Mouse (Mus musculus): ENCODE measurements around the gene Ffar2. TPM values are rescaled to one million over a fixed set of nuclear protein-coding genes. Genes with fewer than 3 reads are reported as not detected.

The Ffar2 gene
- polyA plus RNA-seq, 1 experiment from 2014 or later = 0.24 TPM

DNA sequence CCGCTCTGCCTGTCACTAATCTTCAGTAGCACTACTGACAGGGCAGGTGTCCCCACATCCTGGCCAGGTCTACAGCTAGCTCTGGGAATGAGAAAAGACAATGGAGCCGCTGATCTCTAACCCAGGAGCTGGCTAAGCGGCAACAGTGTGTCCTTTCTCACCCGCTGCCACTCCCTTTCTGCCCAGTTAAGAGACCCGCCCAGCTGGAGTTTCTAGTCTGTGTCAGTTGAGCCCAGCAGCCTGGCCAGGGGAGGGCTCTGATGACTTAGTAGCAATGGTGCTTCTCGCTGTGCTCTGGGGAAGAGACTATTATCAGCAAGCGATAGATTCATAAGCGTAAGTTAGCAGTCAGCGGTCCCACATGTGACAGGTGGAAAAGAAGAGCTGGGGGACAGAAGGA, 54.3 kb downstream of the Ffar2 start:
- 48% methylated on average over 9 of the region's 9 CpGs for WGBS
- ATAC-seq (ENCODE audit: low read depth) = no peak

More for the DNA sequence above, 54.3 kb downstream of the Ffar2 start:
- no peaks in the 10 kb centered on the region; the same call in 1 of the 2 replicates for H3K27me3 ChIP-seq (ENCODE audit: control insufficient read depth, insufficient read depth, low read length)
- H3K27ac ChIP-seq (ENCODE audit: low read depth, low read length) = no peak overlapping the region
- no peak overlapping the region for H3K9ac ChIP-seq (replicated peaks; ENCODE audit: low read depth, low read length)
- no peaks in the 10 kb centered on the region for H3K9me3 ChIP-seq (ENCODE audit: control insufficient read depth, low read length)
- H3K36me3 ChIP-seq (ENCODE audit: control insufficient read depth, insufficient read depth, low read length) = no peaks in the 10 kb centered on the region
- no peak overlapping the region for H3K4me3 ChIP-seq (ENCODE audit: low read depth, low read length)
- H3K4me2 ChIP-seq (ENCODE audit: low read depth, low read length) = no peak overlapping the region
- H3K4me1 ChIP-seq (ENCODE audit: control insufficient read depth, insufficient read depth, low read length) = no peaks in the 10 kb centered on the region

Other genes with a start within 250 kb of the Ffar2 start
- gene Kmt2b, start 235.0 kb downstream of the Ffar2 start, polyA plus RNA-seq (2014; fragmentation: Nextera tagmentation; extraction: Ambion mirVana) = 13.6 and 14.6 TPM in 2 replicates
- gene Zbtb32, start 224.9 kb downstream of the Ffar2 start, polyA plus RNA-seq (2014; fragmentation: Nextera tagmentation; extraction: Ambion mirVana) = 0.30 and 0.35 TPM in 2 replicates
- 0.43 and 0.62 TPM in 2 replicates for gene Upk1a, start 210.9 kb downstream of the Ffar2 start, polyA plus RNA-seq (2014; fragmentation: Nextera tagmentation; extraction: Ambion mirVana)
- gene Cox6b1, start 197.6 kb downstream of the Ffar2 start, polyA plus RNA-seq (2014; fragmentation: Nextera tagmentation; extraction: Ambion mirVana) = 1,118 and 1,342 TPM in 2 replicates
- not detected in 2 replicates for gene Etv2, start 187.9 kb downstream of the Ffar2 start, polyA plus RNA-seq (2014; fragmentation: Nextera tagmentation; extraction: Ambion mirVana)
- 98.3 and 110 TPM in 2 replicates for gene Rbm42, start 173.5 kb downstream of the Ffar2 start, polyA plus RNA-seq (2014; fragmentation: Nextera tagmentation; extraction: Ambion mirVana)
- gene Haus5, start 158.8 kb downstream of the Ffar2 start, polyA plus RNA-seq (2014; fragmentation: Nextera tagmentation; extraction: Ambion mirVana) = 22.4 and 23.9 TPM in 2 replicates
- not detected in 2 replicates for gene Pmis2, start 152.2 kb downstream of the Ffar2 start, polyA plus RNA-seq (2014; fragmentation: Nextera tagmentation; extraction: Ambion mirVana)
- gene 2200002J24Rik, start 124.8 kb downstream of the Ffar2 start, polyA plus RNA-seq (2014; fragmentation: Nextera tagmentation; extraction: Ambion mirVana) = not detected in 2 replicates
- 1.9 and 2.9 TPM in 2 replicates for gene Atp4a, start 111.6 kb downstream of the Ffar2 start, polyA plus RNA-seq (2014; fragmentation: Nextera tagmentation; extraction: Ambion mirVana)
- 286 and 323 TPM in 2 replicates for gene Tmem147, start 94.2 kb downstream of the Ffar2 start, polyA plus RNA-seq (2014; fragmentation: Nextera tagmentation; extraction: Ambion mirVana)
- 0.90 and 1.2 TPM in 2 replicates for gene Gapdhs, start 80.1 kb downstream of the Ffar2 start, polyA plus RNA-seq (2014; fragmentation: Nextera tagmentation; extraction: Ambion mirVana)
- gene Sbsn, start 72.3 kb downstream of the Ffar2 start, polyA plus RNA-seq (2014; fragmentation: Nextera tagmentation; extraction: Ambion mirVana) = 1.7 and 2.0 TPM in 2 replicates
- gene Dmkn, start 60.0 kb downstream of the Ffar2 start, polyA plus RNA-seq (2014; fragmentation: Nextera tagmentation; extraction: Ambion mirVana) = 0.73 and 2.3 TPM in 2 replicates
- 0.88 TPM in 1 of 2 replicates, not detected in the other for gene Krtdap, start 35.9 kb downstream of the Ffar2 start, polyA plus RNA-seq (2014; fragmentation: Nextera tagmentation; extraction: Ambion mirVana)
- not detected in 2 replicates for gene Ffar3, start 32.4 kb upstream of the Ffar2 start, polyA plus RNA-seq (2014; fragmentation: Nextera tagmentation; extraction: Ambion mirVana)
- not detected in 2 replicates for gene Ffar1, start 37.8 kb upstream of the Ffar2 start, polyA plus RNA-seq (2014; fragmentation: Nextera tagmentation; extraction: Ambion mirVana)
- gene Cd22, start 56.6 kb upstream of the Ffar2 start, polyA plus RNA-seq (2014; fragmentation: Nextera tagmentation; extraction: Ambion mirVana) = not detected in 2 replicates
- 2.4 and 2.5 TPM in 2 replicates for gene Mag, start 91.1 kb upstream of the Ffar2 start, polyA plus RNA-seq (2014; fragmentation: Nextera tagmentation; extraction: Ambion mirVana)
- not detected in 2 replicates for gene Hamp2, start 100.9 kb upstream of the Ffar2 start, polyA plus RNA-seq (2014; fragmentation: Nextera tagmentation; extraction: Ambion mirVana)
- gene Hamp, start 120.3 kb upstream of the Ffar2 start, polyA plus RNA-seq (2014; fragmentation: Nextera tagmentation; extraction: Ambion mirVana) = not detected in 2 replicates
- gene Usf2, start 133.0 kb upstream of the Ffar2 start, polyA plus RNA-seq (2014; fragmentation: Nextera tagmentation; extraction: Ambion mirVana) = 28.2 and 28.9 TPM in 2 replicates
- gene Lsr, start 149.7 kb upstream of the Ffar2 start, polyA plus RNA-seq (2014; fragmentation: Nextera tagmentation; extraction: Ambion mirVana) = 10.2 and 15.3 TPM in 2 replicates
- 0.40 and 0.44 TPM in 2 replicates for gene Fam187b, start 150.0 kb upstream of the Ffar2 start, polyA plus RNA-seq (2014; fragmentation: Nextera tagmentation; extraction: Ambion mirVana)
- gene Fxyd5, start 218.7 kb upstream of the Ffar2 start, polyA plus RNA-seq (2014; fragmentation: Nextera tagmentation; extraction: Ambion mirVana) = 7.8 and 12.9 TPM in 2 replicates
- gene Fxyd7, start 227.7 kb upstream of the Ffar2 start, polyA plus RNA-seq (2014; fragmentation: Nextera tagmentation; extraction: Ambion mirVana) = 252 and 299 TPM in 2 replicates
- 9.6 and 22.9 TPM in 2 replicates for gene Fxyd1, start 233.4 kb upstream of the Ffar2 start, polyA plus RNA-seq (2014; fragmentation: Nextera tagmentation; extraction: Ambion mirVana)
- gene Lgi4, start 235.6 kb upstream of the Ffar2 start, polyA plus RNA-seq (2014; fragmentation: Nextera tagmentation; extraction: Ambion mirVana) = 1.1 TPM in 1 of 2 replicates, not detected in the other

Data from neural tube, embryonic 14.5 days (tissue).